Mouse (Mus musculus): ENCODE results near the gene Uba6.

GRCm38 (mm10) chr5:86190770-86191169 lies 18.2 kb upstream of the Uba6 start:
- TF ChIP-seq CTCF (IDR thresholded peaks at IDR 0.05; ENCODE audit: borderline replicate concordance, extremely low read depth, insufficient read depth, insufficient read length) (peak; percentile 58; the same call in 1 of the 2 replicates), POLR2A (IDR thresholded peaks at IDR 0.05; ENCODE audit: borderline replicate concordance, extremely low read depth, insufficient read depth, insufficient read length, poor library complexity, severe bottlenecking) (no peak)

Measured in brain, embryonic 14.5 days (tissue).